Comparison of ENCODE assay signal across 8 mouse cellular contexts in the genomic region with DNA sequence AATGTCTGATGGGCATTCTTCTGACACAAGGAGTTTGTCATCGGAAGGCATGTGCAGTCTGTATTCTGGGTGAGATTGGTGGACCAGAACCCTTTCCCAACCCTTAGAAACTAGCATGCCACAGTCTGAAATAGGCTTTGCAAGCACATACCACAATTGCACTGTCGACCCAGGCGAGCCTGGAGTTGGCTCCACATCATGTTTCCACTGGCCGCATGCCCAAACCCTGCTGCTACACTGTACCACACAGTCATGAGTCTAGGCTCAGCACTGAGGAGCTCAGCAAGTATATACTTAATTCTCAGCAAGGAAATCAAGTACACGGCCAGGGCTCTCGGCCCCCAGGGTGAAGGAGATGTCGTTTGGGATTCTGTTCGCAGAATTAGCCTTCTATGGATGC.
DNase-seq lines count a peak whose midpoint lies in the region; ATAC-seq lines count a peak whose summit lies in the region.

No protein-coding gene starts in this region.

- no peak overlapping the region for H3K4me3 ChIP-seq in midbrain, embryonic 13.5 days (replicated peaks)
- no peak overlapping the region for H3K4me3 ChIP-seq in midbrain, embryonic 10.5 days

- H3K27ac ChIP-seq in midbrain, embryonic 13.5 days: no peak overlapping the region
- H3K27ac ChIP-seq in midbrain, embryonic 10.5 days (replicated peaks): no peak overlapping the region

- H3K4me2 ChIP-seq in midbrain, embryonic 13.5 days (replicated peaks): no peak overlapping the region

- no peaks in the 10 kb centered on the region for H3K4me1 ChIP-seq in midbrain, embryonic 13.5 days (replicated peaks)
- no peaks in the 10 kb centered on the region for H3K4me1 ChIP-seq in midbrain, embryonic 10.5 days

- H3K36me3 ChIP-seq in midbrain, embryonic 13.5 days: no peaks in the 10 kb centered on the region
- no peaks in the 10 kb centered on the region for H3K36me3 ChIP-seq in midbrain, embryonic 10.5 days

- DNase-seq in midbrain, embryonic 10.5 days (ENCODE audit: low spot score): no peak
- peak; percentile 84 for DNase-seq in cerebellum, adult 11-12 months
- peak; percentile 76 for DNase-seq in gastrocnemius, postnatal 25 days
- peak; percentile 91 for DNase-seq in kidney, postnatal 14 days
- peak; percentile 57 for DNase-seq in ovary, postnatal 14 days (ENCODE audit: low spot score)
- no peak for DNase-seq in T-cell, adult 2 months (ENCODE audit: low spot score)

- no peaks in the 10 kb centered on the region for H3K27me3 ChIP-seq in midbrain, embryonic 13.5 days
- no peaks in the 10 kb centered on the region for H3K27me3 ChIP-seq in midbrain, embryonic 10.5 days (ENCODE audit: low read depth, poor library complexity, severe bottlenecking)

- 0 out of 2 replicates have a peak, but pooled peaks have one; percentile 27 for ATAC-seq in midbrain, embryonic 13.5 days
- ATAC-seq in CD4-positive, CD25-positive, alpha-beta regulatory T cell, adult 4 months: no peak

- no peak overlapping the region for H3K9ac ChIP-seq in midbrain, embryonic 13.5 days (replicated peaks)

- WGBS in midbrain, embryonic 13.5 days: 86% methylated on average over 8 of the region's 8 CpGs
- 91% methylated on average over 8 of the region's 8 CpGs for WGBS in midbrain, embryonic 10.5 days

- no peaks in the 10 kb centered on the region for H3K9me3 ChIP-seq in midbrain, embryonic 13.5 days
- H3K9me3 ChIP-seq in midbrain, embryonic 10.5 days (replicated peaks): no peaks in the 10 kb centered on the region

Comparison
In these comparisons a context has a peak if more than half of its experiments do, and no peak if none do; other contexts are left out.
1. DNase-seq: peak in cerebellum, adult 11-12 months (single experiment), gastrocnemius, postnatal 25 days (single experiment), kidney, postnatal 14 days (single experiment) and ovary, postnatal 14 days (single experiment); none in midbrain, embryonic 10.5 days (single experiment) and T-cell, adult 2 months (single experiment).